Mouse (Mus musculus) liver, adult 2 months (tissue): Measurements from ENCODE around the gene Ppat. TPM values are rescaled to one million over a fixed set of nuclear protein-coding genes. Genes with fewer than 3 reads are reported as not detected.
"Not testable (repeated sequence)": the region's sequence is repeated elsewhere in the genome, so short reads cannot be mapped to it uniquely, and the experiment has no call there.

Source experiments
- DNase-seq: peaks from one replicate; pipeline ENCODE4 v3.0.0-alpha.2; 2011; ENCODE audit warnings: low read depth, low spot score; ENCODE audit errors: extremely low read depth
- H3K27ac ChIP-seq: fragments of 200-500 bp; replicated peaks from 2 replicates; pipeline ENCODE4 v1.5.1; 2012; ENCODE audit warnings: low read depth, mild to moderate bottlenecking, control low read depth, inconsistent platforms, low read length; ENCODE audit not compliant: insufficient read depth
- H3K27me3 ChIP-seq: fragments of 200-500 bp; 2 replicates; pipeline ENCODE4 v1.6.1; 2012; ENCODE audit warnings: mild to moderate bottlenecking, moderate library complexity, low read length, inconsistent platforms; ENCODE audit not compliant: control insufficient read depth, insufficient read depth
- H3K36me3 ChIP-seq: fragments of 200-500 bp; 2 replicates; pipeline ENCODE4 v1.6.1; 2012; ENCODE audit warnings: low read length, inconsistent platforms; ENCODE audit not compliant: control insufficient read depth, insufficient read depth
- H3K4me1 ChIP-seq: fragments of 200-500 bp; 2 replicates; pipeline ENCODE4 v1.6.1; 2011; ENCODE audit warnings: low read length; ENCODE audit not compliant: control insufficient read depth, insufficient read depth
- H3K4me3 ChIP-seq: fragments of 200-500 bp; 2 replicates; pipeline ENCODE4 v1.5.1; 2011; ENCODE audit warnings: low read depth, mild to moderate bottlenecking, control low read depth, low read length, moderate library complexity; ENCODE audit not compliant: insufficient read depth
- H3K79me2 ChIP-seq: fragments of 200-500 bp; 2 replicates; pipeline ENCODE4 v1.6.1; 2012; ENCODE audit warnings: inconsistent platforms, mild to moderate bottlenecking, low read length, moderate library complexity; ENCODE audit not compliant: control insufficient read depth, insufficient read depth
- H3K9ac ChIP-seq: fragments of 200-500 bp; 2 replicates; pipeline ENCODE4 v1.6.1; 2012; ENCODE audit warnings: low read depth, mild to moderate bottlenecking, control low read depth, inconsistent platforms, low read length
- CTCF ChIP-seq: fragments of 200-500 bp; IDR thresholded peaks from 2 replicates; pipeline ENCODE4 v1.5.1; 2011; ENCODE audit warnings: low read depth, low read length, control low read depth
- POLR2A ChIP-seq: fragments of 200-500 bp; IDR thresholded peaks from 2 replicates; pipeline ENCODE4 v1.6.1; 2011; ENCODE audit warnings: low read length, control low read depth; ENCODE audit not compliant: insufficient read depth; ENCODE audit errors: extremely low read depth
- WGBS: fragments of 180-500 bp; shearing (Covaris S2); methylation state at CpG from one replicate; pipeline ENCODE4 v1.1.7; 2018; 5-methylcytosine and 5-hydroxymethylcytosine counted together
- polyA plus RNA-seq: library from polyadenylated mRNA; depleted of rRNA; stranded (reverse); fragments of >200 nt; gene quantifications from 2 replicates; pipeline ENCODE4 v1.2.3, GENCODE M21; 2012
- total RNA-seq: library from RNA; depleted of rRNA; stranded (reverse); fragments of >200 nt; gene quantifications from 2 replicates; pipeline ENCODE4 v1.2.3, GENCODE M21; 2014

Gene Ppat
- total and polyA plus RNA-seq, 2 experiments, result 5.3 to 30.3 TPM

DNA sequence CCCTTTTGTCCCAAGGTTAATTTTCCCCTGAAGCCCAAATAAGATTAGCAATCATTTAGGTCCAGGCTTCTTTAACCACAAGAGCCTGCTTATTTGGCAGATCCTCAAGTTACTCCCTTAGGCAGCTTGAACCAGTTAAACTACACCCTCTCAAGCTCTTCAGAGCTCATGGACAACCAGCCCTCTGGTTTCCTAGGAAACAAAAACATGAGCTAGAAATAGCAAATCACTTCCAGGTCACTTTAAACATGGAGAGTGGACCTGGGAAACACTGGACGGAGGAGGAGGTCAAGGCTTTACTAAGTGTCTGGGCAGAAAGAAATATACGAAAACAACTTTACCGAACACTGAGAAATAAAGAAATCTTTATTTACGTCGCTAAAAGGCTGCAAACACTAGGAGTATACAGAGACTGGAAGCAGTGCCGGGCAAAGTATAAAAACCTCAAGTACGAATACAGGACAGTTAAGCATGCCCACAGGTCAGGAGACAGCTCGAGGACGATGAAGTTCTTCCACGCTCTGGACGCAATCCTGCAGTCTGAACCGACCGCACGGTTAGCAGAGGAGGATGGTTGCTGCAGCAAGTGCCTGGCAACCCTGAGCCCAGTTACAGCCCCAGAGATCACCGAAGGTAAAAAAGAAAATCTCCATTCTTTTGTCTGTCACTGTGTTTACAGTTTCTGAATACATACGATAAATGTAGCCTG lies 23.1 kb downstream of the Ppat start:
- H3K9ac ChIP-seq, result no peak overlapping the region
- WGBS, result 81% methylated on average over 16 of the region's 16 CpGs
- H3K4me1 ChIP-seq, result peaks cover 6% of the 10 kb centered on the region
- no peak overlapping the region for H3K4me3 ChIP-seq
- H3K27ac ChIP-seq, result no peak overlapping the region
- DNase-seq, result peak; percentile 29
- no peak for TF ChIP-seq CTCF
- H3K27me3 ChIP-seq, result no peaks in the 10 kb centered on the region
- H3K79me2 ChIP-seq, result peaks cover 11% of the 10 kb centered on the region; the same call in 1 of the 2 replicates
- peaks cover 12% of the 10 kb centered on the region for H3K36me3 ChIP-seq

DNA sequence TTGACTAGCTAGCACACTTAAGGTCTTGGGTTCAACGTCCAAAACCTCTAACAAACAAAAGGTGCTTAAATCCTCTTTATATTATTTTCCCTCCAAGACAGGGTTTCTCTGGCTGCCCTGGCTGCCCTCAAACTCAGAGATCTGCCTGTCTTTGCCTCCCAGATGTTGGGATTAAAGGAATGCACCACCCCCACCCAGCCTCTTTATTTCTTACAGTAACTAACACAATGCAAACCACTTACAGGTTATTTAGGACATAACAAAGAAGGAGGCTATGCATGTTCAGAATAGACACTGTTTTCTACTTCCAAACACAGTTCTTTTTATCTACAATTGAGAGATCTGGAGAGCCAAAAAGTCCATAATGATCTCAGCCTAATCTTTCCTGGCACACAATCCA lies 27.1 kb downstream of the Ppat start:
- no peak overlapping the region for H3K9ac ChIP-seq
- H3K4me1 ChIP-seq, result peaks cover 2% of the 10 kb centered on the region; the same call in 1 of the 2 replicates
- H3K36me3 ChIP-seq, result peaks cover 30% of the 10 kb centered on the region
- H3K4me3 ChIP-seq, result no peak overlapping the region
- H3K27ac ChIP-seq, result no peak overlapping the region
- H3K27me3 ChIP-seq, result no peaks in the 10 kb centered on the region
- 86% methylated on average over 1 of the region's 1 CpGs for WGBS
- TF ChIP-seq POLR2A (no peak), CTCF (no peak)
- peaks cover 5% of the 10 kb centered on the region; the same call in 1 of the 2 replicates for H3K79me2 ChIP-seq
- DNase-seq, result no peak

DNA sequence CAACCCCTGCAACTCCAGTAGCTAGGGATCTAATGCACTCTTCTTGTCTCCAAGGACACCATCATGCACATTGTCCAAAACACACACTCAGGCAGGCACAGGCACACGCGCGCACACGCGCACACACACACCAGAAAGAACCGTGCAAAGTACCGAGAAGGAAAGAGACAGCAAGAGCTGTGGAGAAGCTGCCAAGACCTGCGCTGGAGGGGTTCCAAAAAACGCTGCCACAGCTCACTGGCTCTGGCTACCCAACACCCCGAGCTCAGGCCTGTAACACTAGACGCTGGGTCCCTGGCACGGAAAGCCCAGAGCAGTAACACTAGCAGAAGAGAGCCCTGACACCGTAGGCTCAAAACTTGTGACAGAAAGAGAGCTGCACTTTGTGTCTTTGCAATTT lies 27.9 kb downstream of the Ppat start:
- H3K36me3 ChIP-seq, result peaks cover 37% of the 10 kb centered on the region
- H3K27ac ChIP-seq, result no peak overlapping the region
- 39% methylated on average over 13 of the region's 13 CpGs for WGBS
- H3K4me3 ChIP-seq, result no peak overlapping the region
- peak; percentile 84 for DNase-seq
- no peaks in the 10 kb centered on the region for H3K27me3 ChIP-seq
- H3K4me1 ChIP-seq, result peaks cover 2% of the 10 kb centered on the region; the same call in 1 of the 2 replicates
- H3K9ac ChIP-seq, result no peak overlapping the region
- TF ChIP-seq POLR2A (no peak), CTCF (no peak)
- H3K79me2 ChIP-seq, result peaks cover 4% of the 10 kb centered on the region; the same call in 1 of the 2 replicates

DNA sequence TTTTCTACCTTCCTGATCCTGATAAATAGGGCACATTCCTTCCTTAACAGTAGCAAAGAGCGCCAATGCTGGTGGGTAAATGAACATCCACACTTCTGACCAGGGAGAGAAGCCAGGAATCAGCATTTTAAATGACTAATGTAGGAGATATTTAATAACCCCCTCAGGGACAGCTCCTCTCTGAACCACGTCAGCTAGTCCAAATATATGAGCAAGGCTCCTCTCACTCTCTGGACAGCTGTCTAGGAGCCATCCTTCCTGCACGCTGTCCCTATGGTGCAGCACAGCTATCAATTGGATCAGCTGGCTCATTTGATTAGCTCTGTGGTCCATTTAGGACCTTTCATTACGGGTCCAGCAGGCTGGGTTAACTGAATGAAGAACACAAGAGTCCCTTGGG lies 28.5 kb downstream of the Ppat start:
- no peaks in the 10 kb centered on the region; the same call in 1 of the 2 replicates for H3K79me2 ChIP-seq
- WGBS, result 92% methylated on average over 4 of the region's 4 CpGs
- TF ChIP-seq CTCF, result no peak
- H3K4me3 ChIP-seq, result no peak overlapping the region
- no peak overlapping the region for H3K27ac ChIP-seq
- no peak overlapping the region for H3K9ac ChIP-seq
- H3K27me3 ChIP-seq, result no peaks in the 10 kb centered on the region
- peaks cover 2% of the 10 kb centered on the region; the same call in 1 of the 2 replicates for H3K4me1 ChIP-seq
- peaks cover 43% of the 10 kb centered on the region for H3K36me3 ChIP-seq
- no peak for DNase-seq

DNA sequence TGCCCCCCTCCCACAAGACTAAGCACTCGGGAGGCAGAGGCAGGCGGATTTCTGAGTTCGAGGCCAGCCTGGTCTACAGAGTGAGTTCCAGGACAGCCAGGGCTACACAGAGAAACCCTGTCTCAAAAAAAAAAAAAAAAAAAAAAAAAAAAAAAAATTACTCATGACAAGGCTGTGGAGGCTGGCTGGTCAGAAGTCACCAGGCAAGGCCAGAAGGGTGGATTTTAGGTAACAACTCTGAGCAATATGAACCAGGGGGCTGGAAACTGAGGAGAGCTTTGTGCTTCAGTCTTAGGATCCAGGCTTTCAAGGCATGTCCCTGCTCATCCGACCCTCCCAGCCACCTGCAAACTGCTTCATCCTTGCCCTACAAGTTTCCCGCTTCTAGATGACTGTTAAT lies 38.9 kb downstream of the Ppat start:
- not testable (repeated sequence) for H3K4me1 ChIP-seq, H3K27me3 ChIP-seq, H3K9ac ChIP-seq, H3K79me2 ChIP-seq, H3K27ac ChIP-seq, DNase-seq, H3K4me3 ChIP-seq
- 94% methylated on average over 5 of the region's 5 CpGs for WGBS
- peaks cover 18% of the 10 kb centered on the region; the same call in 1 of the 2 replicates for H3K36me3 ChIP-seq

DNA sequence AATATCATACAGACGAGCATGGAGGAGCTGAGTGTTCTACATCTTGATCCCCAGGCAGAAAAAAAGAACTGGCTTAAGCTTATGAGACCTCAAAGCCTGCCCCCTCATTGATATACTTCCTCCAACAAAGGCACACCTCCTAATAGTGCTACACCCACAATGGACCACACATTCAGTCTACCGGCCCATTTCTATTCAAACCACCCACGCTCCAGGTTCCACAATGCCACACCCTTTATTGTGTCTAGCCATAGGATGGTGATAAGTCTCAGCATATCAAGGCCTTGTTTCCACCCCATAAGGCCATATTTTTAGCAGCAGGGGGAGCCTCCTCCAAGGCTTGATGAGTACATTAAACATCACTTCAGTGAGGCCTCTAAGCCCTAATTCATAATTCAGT lies 40.6 kb downstream of the Ppat start:
- Histone ChIP-seq H3K9ac (no peak overlapping the region), H3K79me2 (no peaks in the 10 kb centered on the region), H3K4me1 (peaks cover 6% of the 10 kb centered on the region; the same call in 1 of the 2 replicates), H3K4me3 (no peak overlapping the region), H3K27me3 (no peaks in the 10 kb centered on the region), H3K36me3 (peaks cover 17% of the 10 kb centered on the region; the same call in 1 of the 2 replicates), H3K27ac (no peak overlapping the region)
- 89% methylated on average over 3 of the region's 3 CpGs for WGBS
- DNase-seq, result no peak
- TF ChIP-seq POLR2A, result no peak
- no peak for TF ChIP-seq CTCF
